Mouse (Mus musculus): ENCODE results near the gene Zfp276. TPM values are rescaled to one million over a fixed set of nuclear protein-coding genes. Genes with fewer than 3 reads are reported as not detected.

Zfp276 gene
- total RNA-seq (2014; rRNA removed) (31.9 and 37.3 TPM in 2 replicates), polyA plus RNA-seq (2015; fragmentation: Nextera tagmentation; extraction: Ambion mirVana) (10.1 and 14.8 TPM in 2 replicates)

GRCm38 (mm10) chr8:123254099-123254885 lies at the start of gene Zfp276, which contains the start of gene Vps9d1:
TSS of gene Zfp276 (plus strand) at chr8:123254195.
TSS of gene Vps9d1 (minus strand) at chr8:123254348.
- peaks cover 10% of the 10 kb centered on the region for H3K4me1 ChIP-seq (ENCODE audit: insufficient read depth)
- H3K27me3 ChIP-seq (ENCODE audit: insufficient read depth, low read length), result no peaks in the 10 kb centered on the region
- 3% methylated on average over 92 of the region's 99 CpGs for WGBS
- no peaks in the 10 kb centered on the region for H3K9me3 ChIP-seq (ENCODE audit: low read length)
- H3K27ac ChIP-seq (ENCODE audit: low read depth, low read length), result peak within 1 kb of the TSS; percentile 84
- DNase-seq (peak; percentile 90), ATAC-seq (peak; percentile 98)
- H3K4me2 ChIP-seq (ENCODE audit: low read depth), result peak within 1 kb of the TSS; percentile 88
- H3K36me3 ChIP-seq (ENCODE audit: insufficient read depth), result peaks cover 50% of the 10 kb centered on the region
- peak within 1 kb of the TSS; percentile 95 for H3K4me3 ChIP-seq (ENCODE audit: low read depth, low read length)
- TF ChIP-seq CTCF (IDR thresholded peaks at IDR 0.05; ENCODE audit: low read depth), result no peak; the same call in 1 of the 2 replicates
- H3K9ac ChIP-seq, result peak within 1 kb of the TSS; percentile 85

DNA sequence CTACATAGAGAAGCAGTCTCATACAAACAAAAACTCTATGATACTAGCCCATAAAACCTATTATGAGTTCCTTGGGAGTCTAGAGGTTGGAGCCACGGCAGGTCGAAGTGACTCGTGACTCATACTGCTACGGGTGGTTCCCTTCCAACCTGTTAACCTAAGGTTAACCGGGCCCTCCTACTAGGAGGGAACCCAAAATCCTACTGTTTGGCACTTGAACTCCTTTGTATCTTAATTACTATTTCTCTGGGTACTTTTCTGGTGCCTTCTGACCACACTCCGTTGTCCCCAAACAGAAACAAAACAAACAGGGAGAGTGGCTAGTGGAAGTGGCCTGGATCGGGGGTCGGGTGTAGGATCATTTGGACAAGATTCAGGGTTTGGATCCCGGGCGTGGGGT lies 42.1 kb upstream of the Zfp276 start:
- TF ChIP-seq CTCF (IDR thresholded peaks at IDR 0.05; ENCODE audit: low read depth), result no peak
- Histone ChIP-seq H3K36me3 (ENCODE audit: insufficient read depth) (peaks cover 30% of the 10 kb centered on the region), H3K4me3 (ENCODE audit: low read depth, low read length) (peak overlapping the region; percentile 96), H3K4me1 (ENCODE audit: insufficient read depth) (peaks cover 16% of the 10 kb centered on the region; the same call in 1 of the 2 replicates), H3K4me2 (ENCODE audit: low read depth) (peak overlapping the region; percentile 91), H3K9me3 (ENCODE audit: low read length) (no peaks in the 10 kb centered on the region), H3K27me3 (ENCODE audit: insufficient read depth, low read length) (no peaks in the 10 kb centered on the region), H3K27ac (ENCODE audit: low read depth, low read length) (peak overlapping the region; percentile 66; the same call in 1 of the 2 replicates), H3K9ac (peak overlapping the region; percentile 97)
- 58% methylated on average over 10 of the region's 10 CpGs for WGBS
- ATAC-seq (no peak), DNase-seq (no peak)

- peaks cover 16% of the 10 kb centered on the region; the same call in 1 of the 2 replicates for H3K4me1 ChIP-seq (ENCODE audit: insufficient read depth)
- no peaks in the 10 kb centered on the region for H3K27me3 ChIP-seq (ENCODE audit: insufficient read depth, low read length)
- H3K27ac ChIP-seq (ENCODE audit: low read depth, low read length), result peak within 1 kb of the TSS; percentile 66
- peaks cover 24% of the 10 kb centered on the region for H3K36me3 ChIP-seq (ENCODE audit: insufficient read depth)
- 2% methylated on average over 76 of the region's 76 CpGs for WGBS
- H3K9ac ChIP-seq, result peak within 1 kb of the TSS; percentile 97
- TF ChIP-seq CTCF (IDR thresholded peaks at IDR 0.05; ENCODE audit: low read depth), result peak; percentile 66
- H3K4me2 ChIP-seq (ENCODE audit: low read depth), result peak within 1 kb of the TSS; percentile 91
- DNase-seq (peak; percentile 95), ATAC-seq (peak; percentile 98)
- H3K4me3 ChIP-seq (ENCODE audit: low read depth, low read length), result peak within 1 kb of the TSS; percentile 96
- no peaks in the 10 kb centered on the region for H3K9me3 ChIP-seq (ENCODE audit: low read length)
These were observed 41.5 kb upstream of the Zfp276 start, which contains the start of the genes Chmp1a and Spata33 for GRCm38 (mm10) chr8:123212321-123213117. TSS of gene Chmp1a (minus strand) at chr8:123212763. TSS of gene Spata33 (plus strand) at chr8:123212832.

DNA sequence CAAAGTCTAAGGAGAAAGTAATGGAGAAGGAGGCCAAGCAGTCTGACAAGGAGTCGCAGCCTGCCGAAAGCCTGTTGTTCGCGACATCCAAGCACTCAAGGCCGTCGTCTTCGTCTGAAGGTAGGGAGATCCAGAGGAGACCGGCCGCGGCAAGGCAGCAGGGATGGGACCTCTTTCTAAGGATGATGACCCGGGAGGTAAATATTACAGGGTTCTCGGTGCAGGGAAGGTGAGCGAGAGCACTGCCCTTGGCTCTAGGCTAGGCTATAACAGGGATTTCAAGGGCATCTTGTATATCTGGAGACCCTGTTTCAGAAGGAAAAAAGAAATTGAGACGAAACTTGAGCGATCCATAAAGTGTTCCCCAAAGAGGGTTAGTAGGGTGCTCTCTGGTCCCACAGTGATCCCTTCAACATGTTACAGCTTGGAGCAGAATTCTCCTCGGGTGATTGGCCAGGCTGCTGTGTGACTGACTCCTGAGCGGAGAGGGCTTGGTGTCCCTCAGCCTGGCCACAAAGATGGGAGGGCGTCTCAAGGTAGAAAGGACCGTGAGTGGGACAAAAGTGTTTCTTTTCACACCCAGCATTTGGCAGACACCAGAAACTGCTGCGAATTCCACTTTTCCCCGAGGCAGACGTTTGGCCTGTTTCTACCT lies 40.8 kb upstream of the Zfp276 start:
- Histone ChIP-seq H3K4me2 (ENCODE audit: low read depth) (peak overlapping the region; percentile 91), H3K4me3 (ENCODE audit: low read depth, low read length) (peak overlapping the region; percentile 96), H3K27me3 (ENCODE audit: insufficient read depth, low read length) (no peaks in the 10 kb centered on the region), H3K9ac (peak overlapping the region; percentile 97), H3K36me3 (ENCODE audit: insufficient read depth) (peaks cover 16% of the 10 kb centered on the region), H3K9me3 (ENCODE audit: low read length) (no peaks in the 10 kb centered on the region), H3K4me1 (ENCODE audit: insufficient read depth) (peaks cover 16% of the 10 kb centered on the region; the same call in 1 of the 2 replicates), H3K27ac (ENCODE audit: low read depth, low read length) (peak overlapping the region; percentile 66; the same call in 1 of the 2 replicates)
- DNase-seq (no peak), ATAC-seq (no peak)
- TF ChIP-seq CTCF (IDR thresholded peaks at IDR 0.05; ENCODE audit: low read depth), result no peak
- WGBS, result 20% methylated on average over 22 of the region's 22 CpGs

- no peak for ATAC-seq
These were observed 38.6 kb upstream of the Zfp276 start for GRCm38 (mm10) chr8:123215430-123215829.

GRCm38 (mm10) chr8:123220917-123221316 lies 33.1 kb upstream of the Zfp276 start:
- Histone ChIP-seq H3K36me3 (ENCODE audit: insufficient read depth) (no peaks in the 10 kb centered on the region), H3K9ac (no peak overlapping the region), H3K4me3 (ENCODE audit: low read depth, low read length) (no peak overlapping the region), H3K4me2 (ENCODE audit: low read depth) (no peak overlapping the region), H3K9me3 (ENCODE audit: low read length) (no peaks in the 10 kb centered on the region), H3K27me3 (ENCODE audit: insufficient read depth, low read length) (no peaks in the 10 kb centered on the region), H3K4me1 (ENCODE audit: insufficient read depth) (peaks cover 11% of the 10 kb centered on the region; the same call in 1 of the 2 replicates), H3K27ac (ENCODE audit: low read depth, low read length) (no peak overlapping the region)
- TF ChIP-seq CTCF (IDR thresholded peaks at IDR 0.05; ENCODE audit: low read depth), result no peak
- ATAC-seq (no peak), DNase-seq (no peak)
- WGBS, result 64% methylated on average over 1 of the region's 1 CpGs

More at GRCm38 (mm10) chr8:123215430-123215829, 38.6 kb upstream of the Zfp276 start:
- Histone ChIP-seq H3K9ac (no peak overlapping the region), H3K9me3 (ENCODE audit: low read length) (no peaks in the 10 kb centered on the region), H3K4me3 (ENCODE audit: low read depth, low read length) (no peak overlapping the region), H3K4me1 (ENCODE audit: insufficient read depth) (peaks cover 16% of the 10 kb centered on the region; the same call in 1 of the 2 replicates), H3K36me3 (ENCODE audit: insufficient read depth) (no peaks in the 10 kb centered on the region), H3K27me3 (ENCODE audit: insufficient read depth, low read length) (no peaks in the 10 kb centered on the region), H3K4me2 (ENCODE audit: low read depth) (no peak overlapping the region), H3K27ac (ENCODE audit: low read depth, low read length) (no peak overlapping the region)
- DNase-seq, result no peak
- no peak for TF ChIP-seq CTCF (IDR thresholded peaks at IDR 0.05; ENCODE audit: low read depth)
- 74% methylated on average over 3 of the region's 3 CpGs for WGBS

Measured in forebrain, postnatal 0 days (tissue).